Mouse (Mus musculus): Measurements from ENCODE around the gene Nfatc2ip.
"Not testable (repeated sequence)": the region's sequence is repeated elsewhere in the genome, so short reads cannot be mapped to it uniquely, and the experiment has no call there.

Nfatc2ip gene

DNA sequence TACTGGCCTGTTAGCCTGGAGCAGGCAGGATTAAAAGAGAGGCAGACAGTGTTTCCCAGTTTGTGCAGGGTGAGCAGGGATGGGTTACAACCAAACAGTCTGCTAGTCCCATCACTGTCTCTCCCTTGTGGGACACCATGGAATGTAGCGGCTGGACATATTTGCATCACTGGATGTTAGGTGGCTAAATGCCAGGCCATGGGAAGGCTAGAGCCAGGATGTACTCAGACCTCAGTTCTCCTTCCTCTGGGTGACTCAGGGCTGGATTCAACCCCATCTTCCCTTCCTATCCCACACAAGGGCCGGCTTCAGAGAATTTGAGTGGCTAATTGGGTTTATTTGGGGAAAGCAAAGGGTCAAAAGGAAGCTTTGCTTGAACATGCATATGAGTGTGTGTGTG is 12.1 kb upstream of the Nfatc2ip start:
- DNase-seq (ENCODE audit: low spot score): no peak

DNA sequence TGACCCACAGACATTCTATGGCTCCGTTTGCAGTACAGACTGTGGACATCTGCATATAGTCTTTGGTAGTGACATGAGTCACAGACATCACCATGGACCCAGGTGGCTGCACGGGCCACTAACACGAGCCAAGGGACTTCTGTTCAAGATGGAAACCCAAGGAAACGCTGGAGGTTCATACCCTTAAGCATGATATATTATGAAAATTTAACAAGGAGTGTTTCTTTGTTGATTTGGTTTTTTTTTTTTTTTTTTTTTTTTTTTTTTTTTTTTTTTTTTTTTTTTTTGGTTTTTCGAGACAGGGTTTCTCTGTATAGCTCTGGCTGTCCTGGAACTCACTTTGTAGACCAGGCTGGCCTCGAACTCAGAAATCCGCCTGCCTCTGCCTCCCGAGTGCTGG is 6.0 kb upstream of the Nfatc2ip start:
- not testable (repeated sequence) for DNase-seq (ENCODE audit: low spot score)

GRCm38 (mm10) chr7:126399548-126399947 is 3.0 kb upstream of the Nfatc2ip start:
- DNase-seq (ENCODE audit: low spot score): peak; percentile 84

- DNase-seq (ENCODE audit: low spot score): no peak
Measured at GRCm38 (mm10) chr7:126397822-126398221, 1.3 kb upstream of the Nfatc2ip start.

DNA sequence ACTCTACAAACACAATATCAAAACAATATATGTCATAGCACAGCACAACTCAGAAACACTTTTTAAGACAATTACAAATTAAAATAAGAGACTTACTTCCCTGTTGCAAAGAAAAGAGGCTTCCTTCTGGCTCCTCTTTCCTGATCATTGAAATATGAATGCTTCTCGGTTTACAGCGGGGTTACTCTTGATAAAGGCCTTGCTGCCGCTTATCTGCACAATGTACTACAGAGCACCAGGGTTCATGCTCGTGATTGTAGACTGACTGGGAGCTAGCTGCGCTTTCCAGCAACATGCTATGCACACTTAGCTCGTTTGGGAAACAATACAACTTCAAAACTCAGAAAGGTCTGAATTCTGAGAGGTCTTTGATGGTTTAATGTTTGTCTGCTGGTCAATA is 684 bp upstream of the Nfatc2ip start:
- DNase-seq (ENCODE audit: low spot score): no peak

GRCm38 (mm10) chr7:126392086-126392884 is 4.3 kb downstream of the Nfatc2ip start:
- DNase-seq (ENCODE audit: low spot score): not testable (repeated sequence)

GRCm38 (mm10) chr7:126388185-126388584 is 8.4 kb downstream of the Nfatc2ip start:
- no peak for DNase-seq (ENCODE audit: low spot score)

GRCm38 (mm10) chr7:126383565-126383964 is 13.0 kb downstream of the Nfatc2ip start:
- DNase-seq (ENCODE audit: low spot score): no peak

- peak; percentile 98 for DNase-seq (ENCODE audit: low spot score)
Measured at GRCm38 (mm10) chr7:126377278-126378158, 19.0 kb downstream of the Nfatc2ip start, which contains the start of gene Spns1. Gene Spns1 (minus strand): TSS chr7:126377450.

GRCm38 (mm10) chr7:126376903-126377277 is 19.6 kb downstream of the Nfatc2ip start:
- no peak for DNase-seq (ENCODE audit: low spot score)

DNA sequence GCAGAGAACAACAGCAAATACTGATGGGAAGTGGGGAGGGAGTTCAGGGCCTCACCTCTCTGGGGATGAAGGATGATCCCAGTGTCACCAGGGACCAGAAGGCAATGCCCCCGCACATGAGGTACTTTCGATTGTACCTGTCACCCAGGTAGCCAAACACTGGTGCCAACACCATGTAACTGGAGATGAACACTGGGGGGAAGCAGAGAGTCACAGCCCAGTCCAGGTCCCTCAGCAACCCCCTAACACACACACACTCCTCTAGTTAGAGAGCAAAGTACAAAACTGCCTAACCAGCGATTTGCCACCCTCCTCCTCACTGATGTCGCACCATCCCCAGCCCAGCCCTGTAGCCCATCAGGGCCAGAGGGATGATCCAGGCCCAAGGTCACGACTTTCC is 21.5 kb downstream of the Nfatc2ip start:
- DNase-seq (ENCODE audit: low spot score): no peak

DNA sequence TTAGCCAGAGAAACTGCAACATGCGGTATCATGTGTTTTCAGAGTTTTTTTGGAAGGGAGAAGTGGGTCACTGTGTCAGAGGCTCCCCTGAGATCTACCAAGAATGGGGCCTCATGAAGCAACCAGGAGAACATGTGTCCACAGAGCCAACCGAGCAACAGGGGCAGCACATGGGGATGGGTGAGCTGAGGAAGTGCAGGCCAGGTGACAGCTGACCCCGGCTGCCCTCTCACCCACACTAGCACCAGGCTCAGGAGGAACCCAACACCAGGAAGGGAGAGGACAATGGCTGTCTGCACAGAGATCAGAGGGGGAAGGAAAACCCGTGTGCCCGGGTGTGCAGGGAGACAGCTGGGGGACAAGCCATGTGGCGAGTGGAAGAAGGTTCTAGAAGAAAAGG is 22.0 kb downstream of the Nfatc2ip start:
- DNase-seq (ENCODE audit: low spot score): no peak

DNA sequence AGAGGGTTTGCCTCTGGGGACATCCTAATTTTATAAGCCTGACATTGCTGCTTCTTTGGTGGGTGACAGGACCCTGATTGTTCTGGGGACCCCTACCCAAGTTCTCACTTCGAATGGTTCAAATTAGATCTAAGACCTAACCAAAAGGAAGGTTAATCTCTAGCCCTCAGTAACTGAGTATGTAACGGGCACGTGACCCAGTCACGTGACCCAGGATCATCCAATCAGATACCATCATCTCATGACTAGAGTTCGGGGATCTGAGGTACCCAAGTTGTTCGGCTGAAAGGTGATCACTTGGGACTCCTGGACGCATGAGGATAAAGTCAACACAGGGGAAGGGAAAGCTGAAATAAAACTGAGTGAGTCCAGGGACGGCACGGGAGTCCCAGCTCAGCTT is 23.5 kb downstream of the Nfatc2ip start:
- no peak for DNase-seq (ENCODE audit: low spot score)

GRCm38 (mm10) chr7:126369393-126369792 is 27.1 kb downstream of the Nfatc2ip start, which contains the start of gene Lat:
Gene Lat (minus strand): TSS chr7:126369570.
- no peak for DNase-seq (ENCODE audit: low spot score)

DNA sequence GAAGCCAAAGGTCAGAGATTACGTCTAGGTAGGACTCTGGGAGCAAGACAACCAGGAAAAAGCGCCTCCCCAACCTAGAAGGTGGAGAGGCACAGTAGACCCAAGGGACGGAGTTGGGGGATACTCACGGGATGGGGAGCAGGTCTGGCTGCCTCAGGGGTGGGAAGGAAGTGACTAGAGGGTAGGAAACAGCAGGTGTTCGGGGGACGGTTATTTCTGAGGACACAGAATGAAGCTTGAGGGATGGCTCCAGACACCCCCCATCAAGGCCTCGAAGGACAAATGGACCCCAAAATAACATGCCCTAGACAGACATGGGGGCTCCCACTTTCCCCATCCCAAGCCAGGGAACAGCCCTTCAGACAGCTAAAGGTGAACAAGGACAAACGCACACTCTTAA is 28.2 kb downstream of the Nfatc2ip start:
- no peak for DNase-seq (ENCODE audit: low spot score)

DNA sequence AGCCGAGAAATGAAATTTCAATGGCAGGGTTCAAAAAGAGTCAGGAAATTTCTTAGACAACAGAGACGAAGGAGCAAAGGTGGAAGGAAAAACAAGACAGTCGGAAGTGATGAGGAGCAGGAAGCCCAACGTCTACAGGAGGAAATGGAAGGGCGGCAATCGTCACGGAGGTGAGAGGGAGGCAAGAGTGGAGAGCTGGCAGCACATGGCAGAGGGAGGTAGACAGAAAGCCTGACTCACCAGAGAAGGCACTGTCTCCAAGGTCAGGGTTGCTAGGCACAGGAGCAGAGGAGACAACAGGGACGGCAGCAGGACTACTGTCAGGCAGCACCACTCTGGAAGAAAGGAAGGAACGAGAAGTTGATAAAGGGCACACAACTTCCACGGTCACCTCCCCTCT is 28.9 kb downstream of the Nfatc2ip start:
- DNase-seq (ENCODE audit: low spot score): no peak

- DNase-seq (ENCODE audit: low spot score): no peak
Measured at GRCm38 (mm10) chr7:126363038-126363437, 33.5 kb downstream of the Nfatc2ip start.

DNA sequence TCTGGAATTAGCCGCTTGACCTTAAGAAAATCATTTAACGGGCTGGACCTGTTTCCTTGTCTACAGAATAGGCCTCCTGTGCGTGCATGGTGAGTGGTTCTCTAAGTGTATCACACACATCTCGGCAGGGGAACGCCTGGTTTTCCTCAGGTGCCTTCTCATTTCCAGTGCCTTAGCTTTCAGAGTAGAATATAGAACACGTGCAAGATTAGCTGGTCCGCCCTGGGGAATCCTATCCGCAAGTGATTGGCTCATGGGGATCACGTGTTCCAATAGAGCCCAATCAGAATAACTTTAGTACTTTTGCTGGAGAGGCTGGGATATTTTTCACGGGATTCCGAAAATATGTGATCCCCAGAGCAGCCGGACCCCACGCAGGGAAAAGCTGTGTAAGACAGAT is 37.5 kb downstream of the Nfatc2ip start:
- DNase-seq (ENCODE audit: low spot score): no peak

GRCm38 (mm10) chr7:126358413-126358812 is 38.1 kb downstream of the Nfatc2ip start:
- no peak for DNase-seq (ENCODE audit: low spot score)

DNA sequence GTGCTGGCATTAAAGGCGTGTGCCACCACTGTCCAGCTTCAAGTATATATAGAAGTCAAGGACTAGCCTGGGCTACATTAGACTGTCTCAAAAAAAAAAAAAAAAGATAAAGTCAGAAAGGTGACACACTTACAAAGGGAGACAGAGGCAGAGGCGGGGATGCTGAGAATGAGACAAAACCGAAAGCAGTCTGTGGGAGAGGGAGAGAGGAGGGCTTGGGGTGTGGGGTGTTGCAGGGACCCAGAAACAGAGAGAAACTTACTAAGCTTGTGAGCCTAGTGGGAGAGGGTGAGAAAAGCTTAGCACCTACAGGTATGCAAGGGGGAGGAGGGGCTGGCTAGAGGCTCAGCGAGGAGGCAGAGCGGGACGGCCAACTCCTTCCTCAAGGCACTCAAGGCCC is 38.7 kb downstream of the Nfatc2ip start:
- DNase-seq (ENCODE audit: low spot score): no peak

DNA sequence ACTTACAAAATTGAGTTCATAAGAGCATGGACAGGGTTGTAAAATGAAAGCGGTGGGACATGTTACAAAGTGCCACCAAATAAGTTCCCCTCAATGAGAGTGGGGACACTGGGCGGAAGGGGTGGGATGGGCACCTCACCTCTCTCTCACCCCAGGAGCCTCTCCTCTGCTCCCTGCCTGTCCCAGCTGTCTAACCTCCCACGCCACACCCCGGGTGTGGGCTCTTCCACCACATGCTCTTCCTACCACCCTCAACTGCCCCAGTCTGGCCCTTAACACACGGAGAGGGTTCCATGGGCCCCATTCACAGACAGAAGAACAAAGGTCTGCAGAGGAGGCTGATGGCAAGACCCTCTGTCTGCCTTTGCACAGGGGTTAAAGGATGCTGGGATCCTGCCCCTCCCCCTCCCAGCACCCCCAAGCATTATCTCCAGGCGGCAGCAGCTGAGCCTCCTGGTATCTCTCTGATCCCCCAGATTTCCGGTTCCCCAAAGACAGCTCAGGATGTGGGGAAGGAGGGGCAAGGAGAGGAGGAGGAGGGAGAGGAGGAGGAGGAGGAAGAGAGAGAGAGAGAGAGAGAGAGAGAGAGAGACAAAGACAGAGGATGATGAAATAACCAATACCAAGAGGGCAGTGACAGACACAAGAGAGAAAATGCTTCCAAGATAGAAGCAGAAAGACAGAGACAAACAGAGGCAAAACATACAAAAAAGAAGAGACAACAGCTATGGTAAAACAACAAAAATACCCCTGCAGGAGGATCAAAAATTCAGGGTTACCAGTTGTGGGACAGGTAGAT is 39.5 kb downstream of the Nfatc2ip start:
- DNase-seq (ENCODE audit: low spot score): no peak
